Mouse (Mus musculus) limb, embryonic 10.5 days (tissue): ENCODE measurements around the gene Morf4l1. TPM values are rescaled to one million over a fixed set of nuclear protein-coding genes. Genes with fewer than 3 reads are reported as not detected.

Experiments
- DNase-seq: peaks from one replicate; pipeline ENCODE4 v3.0.0-alpha.2; 2017; ENCODE audit warnings: low spot score
- H3K27ac ChIP-seq: fragments of 300-500 bp; sonication (generic); 2 replicates; pipeline ENCODE4 v1.5.1; 2016; ENCODE audit warnings: mild to moderate bottlenecking
- H3K27me3 ChIP-seq: fragments of 300-500 bp; sonication (generic); 2 replicates; pipeline ENCODE4 v1.6.1; 2016; ENCODE audit warnings: low read depth, mild to moderate bottlenecking; ENCODE audit not compliant: poor library complexity, severe bottlenecking
- H3K36me3 ChIP-seq: fragments of 300-500 bp; sonication (generic); 2 replicates; pipeline ENCODE4 v1.6.1; 2016; ENCODE audit warnings: mild to moderate bottlenecking, moderate library complexity
- H3K4me1 ChIP-seq: fragments of 300-500 bp; sonication (generic); 2 replicates; pipeline ENCODE4 v1.6.1; 2016
- H3K4me3 ChIP-seq: fragments of 300-500 bp; sonication (generic); 2 replicates; pipeline ENCODE4 v1.5.1; 2016; ENCODE audit warnings: mild to moderate bottlenecking, moderate library complexity
- H3K9me3 ChIP-seq: fragments of 300-500 bp; sonication (generic); replicated peaks from 2 replicates; pipeline ENCODE4 v1.6.1; 2016; ENCODE audit warnings: mild to moderate bottlenecking
- WGBS: fragments of 180-500 bp; shearing (Covaris S2); methylation state at CpG from one replicate; pipeline ENCODE4 v1.1.7; 2016; 5-methylcytosine and 5-hydroxymethylcytosine counted together
- polyA plus RNA-seq: library from polyadenylated mRNA; unstranded; fragments of >200 nt; fragmentation: Nextera tagmentation; extraction: Ambion mirVana; gene quantifications from 2 replicates; pipeline ENCODE4 v1.2.1, GENCODE M21; 2016

The Morf4l1 gene
- polyA plus RNA-seq, 1 experiment from 2014 or later = 482 TPM

DNA sequence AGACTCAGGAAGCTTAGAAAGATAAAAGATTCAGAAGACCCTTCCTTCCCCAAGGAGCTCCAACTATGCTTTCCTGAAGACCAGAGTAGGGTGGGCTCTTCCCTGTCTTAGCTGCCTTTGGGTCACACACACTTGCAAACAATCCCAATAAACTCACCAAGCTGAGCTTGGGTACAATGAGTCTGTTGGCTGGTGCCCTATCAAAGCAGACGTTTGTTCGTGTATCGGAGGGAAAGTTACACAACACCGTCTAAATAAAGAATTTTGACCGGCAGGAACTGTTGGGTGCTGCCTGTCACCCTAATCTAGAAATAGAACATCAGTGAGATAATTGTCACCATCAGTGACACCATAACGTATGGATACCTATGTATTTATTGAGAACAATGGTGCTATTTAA is 12.6 kb upstream of the Morf4l1 start:
- Histone ChIP-seq H3K36me3 (no peaks in the 10 kb centered on the region), H3K27me3 (no peaks in the 10 kb centered on the region), H3K9me3 (no peaks in the 10 kb centered on the region), H3K27ac (no peak overlapping the region), H3K4me3 (peak overlapping the region; percentile 41; the same call in 1 of the 2 replicates), H3K4me1 (peaks cover 7% of the 10 kb centered on the region)
- 69% methylated on average over 6 of the region's 6 CpGs for WGBS
- no peak for DNase-seq

DNA sequence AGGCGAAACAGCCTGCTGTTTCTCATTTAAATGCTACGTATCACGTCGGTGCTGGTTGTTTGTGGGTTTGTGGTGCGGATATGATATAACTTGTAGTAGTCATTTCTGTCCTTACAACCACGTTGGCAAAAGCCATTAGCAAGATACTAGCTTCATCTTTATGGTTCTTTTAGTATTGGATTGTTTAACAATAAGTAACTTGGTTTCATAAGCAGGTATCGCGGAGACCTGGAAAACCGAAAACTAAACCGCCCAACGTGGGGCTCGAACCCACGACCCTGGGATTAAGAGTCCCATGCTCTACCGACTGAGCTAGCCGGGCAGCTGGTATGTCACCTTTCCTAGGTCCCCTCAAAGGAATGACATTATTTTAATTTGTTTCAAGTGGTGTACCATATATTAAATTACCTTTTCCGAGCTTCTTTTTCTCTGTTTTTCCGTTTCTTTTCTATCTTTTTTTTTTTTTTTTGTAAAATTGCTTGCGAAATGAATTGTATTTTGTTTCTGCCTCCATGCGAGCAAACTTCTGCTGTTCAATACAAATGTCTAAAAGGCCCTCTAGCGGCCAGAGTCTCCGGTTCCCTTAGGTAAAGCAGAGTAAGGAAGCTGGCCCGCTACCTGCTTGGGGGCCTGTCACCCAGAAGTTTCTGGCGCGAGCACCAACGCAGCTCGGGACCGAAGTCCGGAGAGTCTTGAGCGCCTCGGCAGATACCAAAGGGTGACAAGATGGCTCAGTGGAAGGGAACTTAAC is 11.9 kb upstream of the Morf4l1 start:
- peak overlapping the region; percentile 41 for H3K4me3 ChIP-seq
- peak; percentile 75 for DNase-seq
- H3K36me3 ChIP-seq = no peaks in the 10 kb centered on the region
- H3K27ac ChIP-seq = no peak overlapping the region
- peaks cover 7% of the 10 kb centered on the region for H3K4me1 ChIP-seq
- H3K9me3 ChIP-seq = no peaks in the 10 kb centered on the region
- 1% methylated on average over 30 of the region's 30 CpGs for WGBS
- no peaks in the 10 kb centered on the region for H3K27me3 ChIP-seq

DNA sequence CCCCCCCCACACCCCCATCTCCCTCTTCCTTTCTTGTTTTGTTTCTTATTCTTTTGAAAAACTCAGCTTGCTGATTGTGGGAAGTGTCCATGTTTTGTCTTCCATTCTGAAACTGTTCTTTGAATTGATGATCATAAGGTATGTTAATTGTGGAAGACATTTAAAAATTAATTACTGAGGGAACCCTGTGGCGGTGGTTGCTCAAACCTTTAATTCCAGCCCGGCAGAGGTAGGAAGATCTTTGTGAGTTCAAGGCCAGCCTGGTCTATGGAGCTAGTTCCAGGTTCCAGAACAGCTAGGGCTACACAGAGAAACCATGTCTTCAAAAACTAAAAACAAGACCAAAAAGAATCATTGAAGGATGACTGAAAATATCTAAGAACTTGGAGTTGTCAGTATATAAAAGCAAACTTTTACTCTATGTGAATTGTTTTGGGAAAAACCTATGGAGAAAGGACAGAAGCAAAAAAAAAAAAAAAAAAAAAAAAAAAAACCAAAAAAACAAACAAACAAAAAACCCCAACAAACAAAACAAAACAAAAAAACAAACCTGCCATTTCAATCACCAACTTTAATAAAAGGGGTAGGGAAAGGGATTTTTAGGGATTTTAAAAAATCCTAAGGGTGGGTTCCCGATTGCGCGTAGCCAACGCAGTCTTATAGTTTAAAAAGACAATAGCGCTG is 11.0 kb upstream of the Morf4l1 start:
- H3K4me1 ChIP-seq = peaks cover 7% of the 10 kb centered on the region
- H3K9me3 ChIP-seq = no peaks in the 10 kb centered on the region
- no peaks in the 10 kb centered on the region for H3K36me3 ChIP-seq
- no peak for DNase-seq
- 17% methylated on average over 7 of the region's 7 CpGs for WGBS
- no peak overlapping the region for H3K27ac ChIP-seq
- peak overlapping the region; percentile 41 for H3K4me3 ChIP-seq
- H3K27me3 ChIP-seq = no peaks in the 10 kb centered on the region

DNA sequence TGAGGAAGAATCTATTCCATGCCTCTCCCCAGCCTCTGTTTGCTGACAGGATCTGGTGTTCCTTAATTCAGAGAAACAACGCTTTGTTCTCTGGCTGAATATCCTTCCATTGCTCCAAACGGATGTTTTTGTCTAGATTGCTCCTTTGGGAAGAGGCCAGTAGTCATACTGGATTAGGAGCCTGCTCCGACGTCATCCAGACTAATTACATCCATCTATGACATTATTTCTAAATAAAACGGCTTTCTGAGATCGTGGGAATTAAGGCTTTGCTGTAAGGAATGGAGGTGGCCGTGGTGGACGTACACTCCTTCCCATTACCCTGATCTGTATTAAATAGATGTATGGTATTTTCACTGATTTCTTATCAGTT is 10.3 kb upstream of the Morf4l1 start:
- Histone ChIP-seq H3K27ac (no peak overlapping the region), H3K9me3 (no peaks in the 10 kb centered on the region), H3K36me3 (no peaks in the 10 kb centered on the region), H3K4me3 (no peak overlapping the region), H3K4me1 (peaks cover 7% of the 10 kb centered on the region), H3K27me3 (no peaks in the 10 kb centered on the region)
- 52% methylated on average over 8 of the region's 8 CpGs for WGBS
- no peak for DNase-seq

- 36% methylated on average over 11 of the region's 11 CpGs for WGBS
- Histone ChIP-seq H3K4me3 (no peak overlapping the region), H3K36me3 (no peaks in the 10 kb centered on the region), H3K4me1 (peaks cover 7% of the 10 kb centered on the region), H3K27ac (no peak overlapping the region), H3K27me3 (no peaks in the 10 kb centered on the region), H3K9me3 (no peaks in the 10 kb centered on the region)
- DNase-seq = no peak
Observed at GRCm38 (mm10) chr9:90124156-90124872, 9.7 kb upstream of the Morf4l1 start.

- DNase-seq = no peak
- WGBS = 85% methylated on average over 4 of the region's 4 CpGs
- no peaks in the 10 kb centered on the region for H3K36me3 ChIP-seq
- H3K27me3 ChIP-seq = no peaks in the 10 kb centered on the region
- H3K4me3 ChIP-seq = no peak overlapping the region
- no peaks in the 10 kb centered on the region for H3K9me3 ChIP-seq
- H3K4me1 ChIP-seq = peaks cover 7% of the 10 kb centered on the region
- H3K27ac ChIP-seq = no peak overlapping the region
Observed at GRCm38 (mm10) chr9:90122246-90122740, 7.7 kb upstream of the Morf4l1 start.

DNA sequence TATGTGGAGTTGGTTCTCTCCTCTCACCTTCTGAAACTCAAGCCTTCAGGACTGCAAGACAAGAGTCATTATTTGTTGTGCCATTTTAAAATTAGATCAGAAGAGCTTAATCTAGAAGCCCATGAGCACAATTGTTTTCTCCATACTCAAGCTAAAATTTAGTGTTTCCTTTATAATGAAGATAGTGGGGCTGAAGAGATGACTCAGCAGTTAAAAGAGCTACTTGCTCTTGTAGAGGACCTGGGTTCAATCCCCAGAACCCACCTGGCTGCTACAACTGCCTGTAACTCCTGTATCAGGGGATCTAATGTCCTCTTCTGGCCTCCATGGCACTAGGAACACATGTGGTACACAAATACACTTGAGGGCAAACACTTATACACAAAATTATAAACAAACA is 2.7 kb upstream of the Morf4l1 start:
- Histone ChIP-seq H3K4me3 (no peak overlapping the region), H3K36me3 (no peaks in the 10 kb centered on the region), H3K27me3 (no peaks in the 10 kb centered on the region), H3K4me1 (peaks cover 8% of the 10 kb centered on the region), H3K27ac (no peak overlapping the region), H3K9me3 (no peaks in the 10 kb centered on the region)
- DNase-seq = no peak

DNA sequence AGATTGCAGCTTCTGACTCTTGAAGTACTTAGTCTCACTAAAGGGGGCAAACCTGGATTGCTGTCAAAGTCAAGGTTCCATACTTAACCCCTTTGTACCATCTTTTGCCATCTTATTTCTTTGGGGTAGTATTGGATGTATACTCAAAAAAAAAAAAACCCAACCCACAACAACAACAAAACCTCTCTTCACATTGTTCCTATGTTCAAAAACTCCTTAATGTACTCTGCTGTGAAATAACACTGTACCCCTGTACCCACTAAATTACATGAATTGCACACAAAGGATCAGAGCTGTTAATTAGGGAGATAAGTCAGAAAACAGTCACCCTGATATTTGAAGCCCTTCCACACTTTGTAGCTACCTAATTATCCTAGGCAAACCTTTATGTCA is 730 bp upstream of the Morf4l1 start:
- no peaks in the 10 kb centered on the region for H3K36me3 ChIP-seq
- H3K27me3 ChIP-seq = no peaks in the 10 kb centered on the region
- H3K4me1 ChIP-seq = peaks cover 12% of the 10 kb centered on the region
- DNase-seq = no peak
- H3K9me3 ChIP-seq = no peaks in the 10 kb centered on the region
- H3K27ac ChIP-seq = peak overlapping the region; percentile 100; the same call in 1 of the 2 replicates
- H3K4me3 ChIP-seq = peak overlapping the region; percentile 95

- peak; percentile 88 for DNase-seq
- under 1% methylated on average over 82 of the region's 82 CpGs for WGBS
- no peaks in the 10 kb centered on the region for H3K9me3 ChIP-seq
- peak overlapping the region; percentile 100 for H3K27ac ChIP-seq
- no peaks in the 10 kb centered on the region for H3K27me3 ChIP-seq
- H3K4me1 ChIP-seq = peaks cover 12% of the 10 kb centered on the region
- H3K4me3 ChIP-seq = peak overlapping the region; percentile 95
- H3K36me3 ChIP-seq = peaks cover 13% of the 10 kb centered on the region
Observed at GRCm38 (mm10) chr9:90113651-90114566, 665 bp downstream of the Morf4l1 start.

- H3K4me3 ChIP-seq = peak overlapping the region; percentile 95
- H3K36me3 ChIP-seq = peaks cover 20% of the 10 kb centered on the region
- peaks cover 12% of the 10 kb centered on the region for H3K4me1 ChIP-seq
- no peaks in the 10 kb centered on the region for H3K27me3 ChIP-seq
- 5% methylated on average over 13 of the region's 13 CpGs for whole genome bisulfite sequencing
- DNase-seq = no peak
- H3K9me3 ChIP-seq = no peaks in the 10 kb centered on the region
- H3K27ac ChIP-seq = peak overlapping the region; percentile 100
Observed at GRCm38 (mm10) chr9:90113151-90113550, 1.4 kb downstream of the Morf4l1 start.

- no peak for DNase-seq
- Histone ChIP-seq H3K9me3 (no peaks in the 10 kb centered on the region), H3K4me1 (peaks cover 12% of the 10 kb centered on the region), H3K4me3 (no peak overlapping the region), H3K27me3 (no peaks in the 10 kb centered on the region), H3K27ac (no peak overlapping the region), H3K36me3 (peaks cover 57% of the 10 kb centered on the region)
- WGBS = 93% methylated on average over 6 of the region's 6 CpGs
Observed at GRCm38 (mm10) chr9:90109386-90109785, 5.2 kb downstream of the Morf4l1 start.

DNA sequence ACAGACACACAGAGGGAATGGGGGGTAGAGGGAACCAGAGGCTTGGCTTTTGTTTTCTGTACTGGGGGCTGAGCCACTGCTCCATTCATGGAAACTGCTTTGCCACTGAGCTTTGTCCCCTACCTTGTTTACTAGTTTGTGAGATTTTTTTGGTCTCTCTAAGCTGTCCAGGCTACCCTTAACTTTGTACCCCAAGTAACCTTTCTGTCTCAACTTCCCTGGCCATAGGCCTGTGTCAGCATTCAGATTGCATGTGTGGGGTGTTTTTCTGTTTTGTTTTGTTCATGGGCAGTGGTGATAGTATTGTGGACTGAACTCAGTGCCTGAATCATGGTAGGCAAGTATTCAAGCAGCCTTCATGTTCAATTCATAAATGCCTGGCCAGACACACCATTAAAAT is 6.3 kb downstream of the Morf4l1 start:
- H3K36me3 ChIP-seq = peaks cover 68% of the 10 kb centered on the region
- no peaks in the 10 kb centered on the region for H3K27me3 ChIP-seq
- no peaks in the 10 kb centered on the region for H3K9me3 ChIP-seq
- no peak overlapping the region for H3K4me3 ChIP-seq
- H3K4me1 ChIP-seq = peaks cover 12% of the 10 kb centered on the region
- no peak overlapping the region for H3K27ac ChIP-seq
- no peak for DNase-seq
